Mouse (Mus musculus) megakaryocyte, embryonic 14.5 days (primary cell): ENCODE measurements at regions not wholly inside any gene's neighbourhood (a gene's known extent, or its start where the extent isn't known, plus 50 kb on each side); places are given as distances from the start of the nearest gene placed in this dataset.

Source experiments
- FLI1 ChIP-seq: IDR thresholded peaks from 2 replicates; pipeline ENCODE4 v1.6.1; 2012; ENCODE audit warnings: low read length, inconsistent platforms, mixed read lengths
- GATA1 ChIP-seq: IDR thresholded peaks from 3 replicates; pipeline ENCODE4 v1.6.1; 2012; ENCODE audit warnings: mixed read lengths, low read length, inconsistent platforms, borderline replicate concordance

GRCm38 (mm10) chr4:58695281-58695680, 92.2 kb downstream of the Olfr267 start:
- no peak for TF ChIP-seq GATA1
- no peak for TF ChIP-seq FLI1
